Mouse (Mus musculus) midbrain, embryonic 13.5 days (tissue): Measurements from ENCODE around the gene Esyt2. TPM values are rescaled to one million over a fixed set of nuclear protein-coding genes. Genes with fewer than 3 reads are reported as not detected.
"Not testable (repeated sequence)": the region's sequence is repeated elsewhere in the genome, so short reads cannot be mapped to it uniquely, and the experiment has no call there.

Source experiments
- ATAC-seq: fragments of 200-750 bp; cut with Nextera tagmentation; 2 replicates; pipeline ENCODE4 v1.8.0; 2017; ENCODE audit warnings: mild to moderate bottlenecking, moderate TSS enrichment, moderate library complexity
- H3K27ac ChIP-seq: fragments of 300-500 bp; sonication (generic); 2 replicates; pipeline ENCODE4 v1.5.1; 2015; ENCODE audit warnings: inconsistent platforms, mild to moderate bottlenecking, moderate library complexity
- H3K27me3 ChIP-seq: fragments of 300-500 bp; sonication (generic); 2 replicates; pipeline ENCODE4 v1.6.1; 2015; ENCODE audit warnings: mild to moderate bottlenecking, inconsistent platforms
- H3K36me3 ChIP-seq: fragments of 300-500 bp; sonication (generic); 2 replicates; pipeline ENCODE4 v1.6.1; 2015; ENCODE audit warnings: mild to moderate bottlenecking, inconsistent platforms
- H3K4me1 ChIP-seq: fragments of 300-500 bp; sonication (generic); replicated peaks from 2 replicates; pipeline ENCODE4 v1.6.1; 2015; ENCODE audit warnings: inconsistent platforms
- H3K4me2 ChIP-seq: fragments of 300-500 bp; sonication (generic); replicated peaks from 2 replicates; pipeline ENCODE4 v1.6.1; 2015; ENCODE audit warnings: moderate library complexity, mild to moderate bottlenecking, inconsistent platforms
- H3K4me3 ChIP-seq: fragments of 300-500 bp; sonication (generic); replicated peaks from 2 replicates; pipeline ENCODE4 v1.5.1; 2015; ENCODE audit warnings: mild to moderate bottlenecking, inconsistent platforms
- H3K9ac ChIP-seq: fragments of 300-500 bp; sonication (generic); replicated peaks from 2 replicates; pipeline ENCODE4 v1.6.1; 2015; ENCODE audit warnings: mild to moderate bottlenecking, inconsistent platforms
- H3K9me3 ChIP-seq: fragments of 300-500 bp; sonication (generic); 2 replicates; pipeline ENCODE4 v1.6.1; 2016; ENCODE audit warnings: mild to moderate bottlenecking, inconsistent platforms
- WGBS: fragments of 180-500 bp; shearing (Covaris S2); methylation state at CpG from one replicate; pipeline ENCODE4 v1.1.7; 2015; 5-methylcytosine and 5-hydroxymethylcytosine counted together
- polyA plus RNA-seq: library from polyadenylated mRNA; unstranded; fragments of >200 nt; fragmentation: Nextera tagmentation; extraction: Ambion mirVana; gene quantifications from 2 replicates; pipeline ENCODE4 v1.2.1, GENCODE M21; 2015

Gene Esyt2
- polyA plus RNA-seq, 1 experiment from 2014 or later, result 10.6 TPM

GRCm38 (mm10) chr12:116264756-116265155 lies 16.2 kb upstream of the Esyt2 start:
- H3K9me3 ChIP-seq, result no peaks in the 10 kb centered on the region
- no peak overlapping the region for H3K9ac ChIP-seq
- WGBS, result 87% methylated on average over 2 of the region's 2 CpGs

GRCm38 (mm10) chr12:116265275-116265674 lies 15.7 kb upstream of the Esyt2 start:
- no peak overlapping the region for H3K4me2 ChIP-seq
- 0 out of 2 replicates have a peak, but pooled peaks cover 4% of the 10 kb centered on the region for H3K27me3 ChIP-seq
- H3K4me3 ChIP-seq, result no peak overlapping the region
- no peaks in the 10 kb centered on the region for H3K36me3 ChIP-seq
- peaks cover 12% of the 10 kb centered on the region for H3K4me1 ChIP-seq
- no peaks in the 10 kb centered on the region for H3K9me3 ChIP-seq
- 85% methylated on average over 2 of the region's 2 CpGs for WGBS
- no peak overlapping the region for H3K9ac ChIP-seq
- ATAC-seq, result no peak
- H3K27ac ChIP-seq, result no peak overlapping the region

More at GRCm38 (mm10) chr12:116264756-116265155, 16.2 kb upstream of the Esyt2 start:
- Histone ChIP-seq H3K4me3 (no peak overlapping the region), H3K36me3 (no peaks in the 10 kb centered on the region), H3K27me3 (0 out of 2 replicates have a peak, but pooled peaks cover 4% of the 10 kb centered on the region), H3K4me1 (peaks cover 12% of the 10 kb centered on the region), H3K4me2 (no peak overlapping the region), H3K27ac (no peak overlapping the region)
- no peak for ATAC-seq

GRCm38 (mm10) chr12:116269450-116269849 lies 11.5 kb upstream of the Esyt2 start:
- H3K36me3 ChIP-seq, result no peaks in the 10 kb centered on the region
- H3K9ac ChIP-seq, result no peak overlapping the region
- no peak for ATAC-seq
- no peaks in the 10 kb centered on the region for H3K9me3 ChIP-seq
- H3K27me3 ChIP-seq, result 0 out of 2 replicates have a peak, but pooled peaks cover 4% of the 10 kb centered on the region
- WGBS, result 88% methylated on average over 5 of the region's 5 CpGs
- no peak overlapping the region for H3K4me3 ChIP-seq
- H3K4me1 ChIP-seq, result no peaks in the 10 kb centered on the region
- H3K4me2 ChIP-seq, result no peak overlapping the region
- H3K27ac ChIP-seq, result no peak overlapping the region

GRCm38 (mm10) chr12:116270538-116270937 lies 10.5 kb upstream of the Esyt2 start:
- 80% methylated on average over 1 of the region's 1 CpGs for WGBS
- no peaks in the 10 kb centered on the region for H3K36me3 ChIP-seq
- H3K4me2 ChIP-seq, result no peak overlapping the region
- H3K4me3 ChIP-seq, result no peak overlapping the region
- no peaks in the 10 kb centered on the region for H3K4me1 ChIP-seq
- no peak for ATAC-seq
- H3K27me3 ChIP-seq, result no peaks in the 10 kb centered on the region
- no peaks in the 10 kb centered on the region for H3K9me3 ChIP-seq
- H3K27ac ChIP-seq, result no peak overlapping the region
- H3K9ac ChIP-seq, result no peak overlapping the region

GRCm38 (mm10) chr12:116271071-116271470 lies 9.9 kb upstream of the Esyt2 start:
- Histone ChIP-seq H3K27me3 (no peaks in the 10 kb centered on the region), H3K4me2 (no peak overlapping the region), H3K27ac (no peak overlapping the region), H3K36me3 (no peaks in the 10 kb centered on the region), H3K4me1 (no peaks in the 10 kb centered on the region), H3K4me3 (no peak overlapping the region), H3K9ac (no peak overlapping the region), H3K9me3 (no peaks in the 10 kb centered on the region)
- WGBS, result 94% methylated on average over 2 of the region's 2 CpGs
- no peak for ATAC-seq

GRCm38 (mm10) chr12:116273733-116274132 lies 7.3 kb upstream of the Esyt2 start:
- no peak overlapping the region for H3K4me3 ChIP-seq
- H3K36me3 ChIP-seq, result no peaks in the 10 kb centered on the region
- ATAC-seq, result no peak
- no peaks in the 10 kb centered on the region for H3K9me3 ChIP-seq
- WGBS, result 48% methylated on average over 1 of the region's 1 CpGs
- H3K27me3 ChIP-seq, result no peaks in the 10 kb centered on the region
- H3K9ac ChIP-seq, result no peak overlapping the region
- H3K4me1 ChIP-seq, result no peaks in the 10 kb centered on the region
- H3K4me2 ChIP-seq, result no peak overlapping the region
- H3K27ac ChIP-seq, result no peak overlapping the region

- not testable (repeated sequence) for H3K4me3 ChIP-seq, H3K9me3 ChIP-seq, H3K36me3 ChIP-seq, H3K9ac ChIP-seq, H3K27ac ChIP-seq, ATAC-seq, H3K4me2 ChIP-seq, H3K27me3 ChIP-seq, H3K4me1 ChIP-seq
- 85% methylated on average over 2 of the region's 2 CpGs for WGBS
Measured at GRCm38 (mm10) chr12:116275086-116275485, 5.9 kb upstream of the Esyt2 start, which contains the start of gene Gm11027. Gm11027 (plus strand) TSS chr12:116275386.

GRCm38 (mm10) chr12:116275631-116276030 lies 5.4 kb upstream of the Esyt2 start:
- Histone ChIP-seq H3K4me3 (no peak overlapping the region), H3K9me3 (no peaks in the 10 kb centered on the region), H3K36me3 (no peaks in the 10 kb centered on the region), H3K27ac (no peak overlapping the region), H3K27me3 (no peaks in the 10 kb centered on the region), H3K9ac (no peak overlapping the region), H3K4me1 (peaks cover 6% of the 10 kb centered on the region), H3K4me2 (no peak overlapping the region)
- no peak for ATAC-seq
- WGBS, result 87% methylated on average over 4 of the region's 4 CpGs

GRCm38 (mm10) chr12:116276961-116277360 lies 4.0 kb upstream of the Esyt2 start:
- Histone ChIP-seq H3K9ac (no peak overlapping the region), H3K4me2 (no peak overlapping the region), H3K4me3 (no peak overlapping the region), H3K36me3 (no peaks in the 10 kb centered on the region), H3K9me3 (no peaks in the 10 kb centered on the region), H3K4me1 (peaks cover 9% of the 10 kb centered on the region), H3K27me3 (no peaks in the 10 kb centered on the region), H3K27ac (no peak overlapping the region)
- WGBS, result 79% methylated on average over 2 of the region's 2 CpGs
- ATAC-seq, result no peak

GRCm38 (mm10) chr12:116278541-116278940 lies 2.5 kb upstream of the Esyt2 start:
- Histone ChIP-seq H3K36me3 (no peaks in the 10 kb centered on the region), H3K4me3 (no peak overlapping the region), H3K27ac (no peak overlapping the region), H3K27me3 (no peaks in the 10 kb centered on the region), H3K9ac (no peak overlapping the region), H3K4me1 (peaks cover 21% of the 10 kb centered on the region), H3K4me2 (no peak overlapping the region), H3K9me3 (no peaks in the 10 kb centered on the region)
- no peak for ATAC-seq
- WGBS, result 83% methylated on average over 1 of the region's 1 CpGs

- H3K36me3 ChIP-seq, result no peaks in the 10 kb centered on the region
- H3K9ac ChIP-seq, result no peak overlapping the region
- no peak overlapping the region for H3K4me2 ChIP-seq
- ATAC-seq, result no peak
- no peak overlapping the region for H3K27ac ChIP-seq
- H3K9me3 ChIP-seq, result no peaks in the 10 kb centered on the region
- H3K27me3 ChIP-seq, result no peaks in the 10 kb centered on the region
- WGBS, result 98% methylated on average over 2 of the region's 2 CpGs
- peaks cover 21% of the 10 kb centered on the region for H3K4me1 ChIP-seq
- no peak overlapping the region for H3K4me3 ChIP-seq
Measured at GRCm38 (mm10) chr12:116279181-116279580, 1.8 kb upstream of the Esyt2 start.

- Histone ChIP-seq H3K4me1 (peaks cover 21% of the 10 kb centered on the region), H3K27me3 (no peaks in the 10 kb centered on the region), H3K4me3 (peak overlapping the region; percentile 82), H3K27ac (peak overlapping the region; percentile 97), H3K4me2 (peak overlapping the region; percentile 99), H3K9ac (peak overlapping the region; percentile 83), H3K9me3 (no peaks in the 10 kb centered on the region), H3K36me3 (no peaks in the 10 kb centered on the region)
- WGBS, result 3% methylated on average over 7 of the region's 7 CpGs
- no peak for ATAC-seq
Measured at GRCm38 (mm10) chr12:116280149-116280652, 795 bp upstream of the Esyt2 start.
